Mouse (Mus musculus): ENCODE results near the gene I0C0044D17Rik. TPM values are rescaled to one million over a fixed set of nuclear protein-coding genes. Genes with fewer than 3 reads are reported as not detected.

I0C0044D17Rik gene
- polyA plus RNA-seq, 1 experiment, result not detected

- no peaks in the 10 kb centered on the region for H3K36me3 ChIP-seq (ENCODE audit: control insufficient read depth, insufficient read depth, low read length)
- no peak overlapping the region for H3K27ac ChIP-seq (ENCODE audit: insufficient read depth, low read length)
- no peak overlapping the region for H3K4me3 ChIP-seq (ENCODE audit: extremely low read depth, insufficient read depth, insufficient read length)
- TF ChIP-seq CTCF (IDR thresholded peaks at IDR 0.05; ENCODE audit: extremely low read depth, insufficient read depth, insufficient read length, insufficient replicate concordance) (no peak), POLR2A (IDR thresholded peaks at IDR 0.05; ENCODE audit: low read depth, low read length) (no peak)
- H3K27me3 ChIP-seq (ENCODE audit: control insufficient read depth, insufficient read depth, low read length), result no peaks in the 10 kb centered on the region
- WGBS, result 80% methylated on average over 11 of the region's 11 CpGs
- DNase-seq (ENCODE audit: low read depth in 1 of 2, low spot score in 2 of 2), result no peak
- H3K4me1 ChIP-seq (ENCODE audit: control insufficient read depth, insufficient read depth, insufficient read length), result no peaks in the 10 kb centered on the region
Observed at GRCm38 (mm10) chr4:98796591-98797341, 26.9 kb downstream of the I0C0044D17Rik start.

GRCm38 (mm10) chr4:98795241-98795640 lies 28.4 kb downstream of the I0C0044D17Rik start:
- Histone ChIP-seq H3K27ac (ENCODE audit: insufficient read depth, low read length) (no peak overlapping the region), H3K36me3 (ENCODE audit: control insufficient read depth, insufficient read depth, low read length) (no peaks in the 10 kb centered on the region), H3K4me1 (ENCODE audit: control insufficient read depth, insufficient read depth, insufficient read length) (no peaks in the 10 kb centered on the region), H3K4me3 (ENCODE audit: extremely low read depth, insufficient read depth, insufficient read length) (no peak overlapping the region), H3K27me3 (ENCODE audit: control insufficient read depth, insufficient read depth, low read length) (no peaks in the 10 kb centered on the region)
- TF ChIP-seq CTCF (IDR thresholded peaks at IDR 0.05; ENCODE audit: extremely low read depth, insufficient read depth, insufficient read length, insufficient replicate concordance) (no peak), POLR2A (IDR thresholded peaks at IDR 0.05; ENCODE audit: low read depth, low read length) (no peak)
- DNase-seq (ENCODE audit: low read depth in 1 of 2, low spot score in 2 of 2), result no peak
- 93% methylated on average over 2 of the region's 2 CpGs for WGBS

- WGBS, result 94% methylated on average over 9 of the region's 9 CpGs
- no peaks in the 10 kb centered on the region for H3K27me3 ChIP-seq (ENCODE audit: control insufficient read depth, insufficient read depth, low read length)
- DNase-seq (ENCODE audit: low read depth in 1 of 2, low spot score in 2 of 2), result no peak
- no peak for TF ChIP-seq POLR2A (IDR thresholded peaks at IDR 0.05; ENCODE audit: low read depth, low read length)
- H3K4me1 ChIP-seq (ENCODE audit: control insufficient read depth, insufficient read depth, insufficient read length), result no peaks in the 10 kb centered on the region
- H3K27ac ChIP-seq (ENCODE audit: insufficient read depth, low read length), result no peak overlapping the region
- H3K4me3 ChIP-seq (ENCODE audit: extremely low read depth, insufficient read depth, insufficient read length), result no peak overlapping the region
- no peaks in the 10 kb centered on the region for H3K36me3 ChIP-seq (ENCODE audit: control insufficient read depth, insufficient read depth, low read length)
Observed at GRCm38 (mm10) chr4:98793486-98793885, 30.2 kb downstream of the I0C0044D17Rik start.

GRCm38 (mm10) chr4:98790721-98791120 lies 32.9 kb downstream of the I0C0044D17Rik start:
- no peaks in the 10 kb centered on the region for H3K4me1 ChIP-seq (ENCODE audit: control insufficient read depth, insufficient read depth, insufficient read length)
- DNase-seq (ENCODE audit: low read depth in 1 of 2, low spot score in 2 of 2), result no peak
- no peaks in the 10 kb centered on the region for H3K27me3 ChIP-seq (ENCODE audit: control insufficient read depth, insufficient read depth, low read length)
- no peak overlapping the region for H3K27ac ChIP-seq (ENCODE audit: insufficient read depth, low read length)
- 78% methylated on average over 1 of the region's 1 CpGs for WGBS
- H3K36me3 ChIP-seq (ENCODE audit: control insufficient read depth, insufficient read depth, low read length), result no peaks in the 10 kb centered on the region
- TF ChIP-seq POLR2A (IDR thresholded peaks at IDR 0.05; ENCODE audit: low read depth, low read length), result no peak
- TF ChIP-seq CTCF (IDR thresholded peaks at IDR 0.05; ENCODE audit: extremely low read depth, insufficient read depth, insufficient read length, insufficient replicate concordance), result no peak
- H3K4me3 ChIP-seq (ENCODE audit: extremely low read depth, insufficient read depth, insufficient read length), result no peak overlapping the region

GRCm38 (mm10) chr4:98789861-98790311 lies 33.8 kb downstream of the I0C0044D17Rik start:
- WGBS, result 7% methylated on average over 10 of the region's 10 CpGs
- DNase-seq (ENCODE audit: low read depth in 1 of 2, low spot score in 2 of 2), result no peak
- Histone ChIP-seq H3K4me3 (ENCODE audit: extremely low read depth, insufficient read depth, insufficient read length) (no peak overlapping the region), H3K4me1 (ENCODE audit: control insufficient read depth, insufficient read depth, insufficient read length) (no peaks in the 10 kb centered on the region), H3K36me3 (ENCODE audit: control insufficient read depth, insufficient read depth, low read length) (no peaks in the 10 kb centered on the region), H3K27ac (ENCODE audit: insufficient read depth, low read length) (no peak overlapping the region), H3K27me3 (ENCODE audit: control insufficient read depth, insufficient read depth, low read length) (no peaks in the 10 kb centered on the region)
- TF ChIP-seq CTCF (IDR thresholded peaks at IDR 0.05; ENCODE audit: extremely low read depth, insufficient read depth, insufficient read length, insufficient replicate concordance) (no peak), POLR2A (IDR thresholded peaks at IDR 0.05; ENCODE audit: low read depth, low read length) (no peak)

GRCm38 (mm10) chr4:98789133-98789765 lies 34.4 kb downstream of the I0C0044D17Rik start:
- H3K4me1 ChIP-seq (ENCODE audit: control insufficient read depth, insufficient read depth, insufficient read length), result no peaks in the 10 kb centered on the region
- no peak overlapping the region for H3K4me3 ChIP-seq (ENCODE audit: extremely low read depth, insufficient read depth, insufficient read length)

GRCm38 (mm10) chr4:98786281-98786680 lies 37.4 kb downstream of the I0C0044D17Rik start:
- no peak overlapping the region for H3K4me3 ChIP-seq (ENCODE audit: extremely low read depth, insufficient read depth, insufficient read length)
- no peak for TF ChIP-seq CTCF (IDR thresholded peaks at IDR 0.05; ENCODE audit: extremely low read depth, insufficient read depth, insufficient read length, insufficient replicate concordance)
- no peak for TF ChIP-seq POLR2A (IDR thresholded peaks at IDR 0.05; ENCODE audit: low read depth, low read length)
- H3K27me3 ChIP-seq (ENCODE audit: control insufficient read depth, insufficient read depth, low read length), result no peaks in the 10 kb centered on the region
- no peaks in the 10 kb centered on the region for H3K4me1 ChIP-seq (ENCODE audit: control insufficient read depth, insufficient read depth, insufficient read length)
- 48% methylated on average over 3 of the region's 3 CpGs for WGBS
- no peak for DNase-seq (ENCODE audit: low read depth in 1 of 2, low spot score in 2 of 2)
- no peaks in the 10 kb centered on the region for H3K36me3 ChIP-seq (ENCODE audit: control insufficient read depth, insufficient read depth, low read length)
- no peak overlapping the region for H3K27ac ChIP-seq (ENCODE audit: insufficient read depth, low read length)

More at GRCm38 (mm10) chr4:98789133-98789765, 34.4 kb downstream of the I0C0044D17Rik start:
- no peaks in the 10 kb centered on the region for H3K36me3 ChIP-seq (ENCODE audit: control insufficient read depth, insufficient read depth, low read length)
- no peak for TF ChIP-seq CTCF (IDR thresholded peaks at IDR 0.05; ENCODE audit: extremely low read depth, insufficient read depth, insufficient read length, insufficient replicate concordance)
- no peaks in the 10 kb centered on the region for H3K27me3 ChIP-seq (ENCODE audit: control insufficient read depth, insufficient read depth, low read length)
- H3K27ac ChIP-seq (ENCODE audit: insufficient read depth, low read length), result no peak overlapping the region
- no peak for DNase-seq (ENCODE audit: low read depth in 1 of 2, low spot score in 2 of 2)
- 83% methylated on average over 7 of the region's 7 CpGs for WGBS
